Mouse (Mus musculus): ENCODE measurements at regions not wholly inside any gene's neighbourhood (a gene's known extent, or its start where the extent isn't known, plus 50 kb on each side); places are given as distances from the start of the nearest gene placed in this dataset.

DNA sequence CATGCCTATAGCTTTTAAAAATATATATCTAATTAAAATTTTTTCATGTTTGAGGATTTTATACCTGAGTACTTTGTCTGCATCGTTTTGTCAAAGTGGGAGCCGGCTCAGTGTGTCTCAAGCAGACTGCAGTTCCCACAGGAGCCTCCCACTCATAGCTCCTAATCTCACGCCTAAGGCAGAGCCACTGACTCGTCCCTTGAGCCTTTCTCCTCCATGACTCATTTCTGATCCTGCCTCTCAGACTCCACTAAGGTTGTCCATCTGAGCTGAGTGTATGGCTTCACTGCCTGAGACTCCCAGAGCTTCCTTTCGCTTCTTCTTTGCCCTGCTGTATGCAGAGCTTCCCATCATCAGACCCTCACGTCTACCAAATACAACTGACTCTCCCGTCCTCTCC is 98.8 kb downstream of the Efnb2 start:
- ATAC-seq (replicated peaks; ENCODE audit: low read depth, poor library complexity, severe bottlenecking), result no peak

DNA sequence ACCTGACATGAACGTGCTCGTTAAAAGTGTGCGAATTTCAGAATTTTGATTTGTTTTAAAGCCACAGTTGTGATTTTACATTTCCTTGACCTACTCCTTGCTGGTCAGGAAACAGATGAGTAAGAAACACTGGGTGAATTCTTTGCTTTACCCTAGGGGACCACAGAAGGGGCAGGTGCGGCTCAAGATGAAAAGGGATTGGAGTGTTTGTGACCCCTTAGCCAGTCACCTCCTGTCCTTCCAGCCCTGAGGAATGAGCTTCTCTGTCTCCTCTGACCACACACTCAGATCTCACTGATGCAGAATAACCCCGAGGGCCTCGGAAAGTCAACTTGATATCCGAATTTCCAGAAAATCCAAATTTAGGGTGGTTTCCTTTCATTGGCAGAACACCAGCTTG is 103.0 kb downstream of the Efnb2 start:
- ATAC-seq (replicated peaks; ENCODE audit: low read depth, poor library complexity, severe bottlenecking), result no peak

- ATAC-seq (replicated peaks; ENCODE audit: low read depth, poor library complexity, severe bottlenecking), result no peak
Observed at GRCm38 (mm10) chr8:8556152-8556551, 104.9 kb downstream of the Efnb2 start.

- no peak for ATAC-seq (replicated peaks; ENCODE audit: low read depth, poor library complexity, severe bottlenecking)
Observed at GRCm38 (mm10) chr8:8554691-8555090, 106.4 kb downstream of the Efnb2 start.

DNA sequence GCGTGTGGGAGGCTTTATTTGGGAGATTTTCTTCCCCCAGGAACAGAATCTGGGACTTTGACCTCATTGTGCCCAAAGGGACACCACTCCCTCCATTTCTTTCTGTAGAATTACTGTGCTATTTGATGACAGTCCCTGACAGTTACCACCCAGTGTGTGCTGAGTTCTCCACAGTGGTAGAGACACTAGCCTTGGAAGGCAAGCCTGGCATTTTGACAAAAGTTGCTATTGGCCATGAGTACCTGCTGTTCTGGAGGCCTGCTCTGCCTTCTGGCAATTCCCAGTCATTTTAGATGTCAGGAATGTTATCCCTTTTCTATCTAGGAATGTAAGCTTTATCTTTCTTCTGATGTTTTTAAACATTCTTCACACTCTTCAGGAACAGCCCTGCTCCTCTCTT is 108.3 kb downstream of the Efnb2 start:
- ATAC-seq (replicated peaks; ENCODE audit: low read depth, poor library complexity, severe bottlenecking), result no peak

DNA sequence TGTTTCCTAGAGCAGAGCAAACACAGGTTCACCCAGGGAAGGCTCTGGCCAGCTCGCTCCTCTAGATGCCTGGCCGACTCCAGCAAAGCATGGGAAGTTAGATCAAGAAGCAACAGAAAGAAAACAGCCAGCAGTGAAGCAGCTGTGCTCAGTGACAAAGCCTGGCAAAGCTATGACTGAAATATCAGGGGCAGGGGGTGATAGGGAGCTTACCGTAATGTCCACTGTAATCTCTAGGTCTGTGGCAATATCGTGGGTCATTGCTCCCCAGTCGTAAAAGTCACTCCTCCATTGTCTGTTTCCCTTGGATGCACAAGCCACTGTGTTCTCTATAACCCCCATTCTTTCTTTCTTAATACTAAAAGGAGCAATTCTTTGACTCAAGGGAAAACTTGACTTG is 124.4 kb downstream of the Efnb2 start:
- no peak for ATAC-seq (replicated peaks; ENCODE audit: low read depth, poor library complexity, severe bottlenecking)

DNA sequence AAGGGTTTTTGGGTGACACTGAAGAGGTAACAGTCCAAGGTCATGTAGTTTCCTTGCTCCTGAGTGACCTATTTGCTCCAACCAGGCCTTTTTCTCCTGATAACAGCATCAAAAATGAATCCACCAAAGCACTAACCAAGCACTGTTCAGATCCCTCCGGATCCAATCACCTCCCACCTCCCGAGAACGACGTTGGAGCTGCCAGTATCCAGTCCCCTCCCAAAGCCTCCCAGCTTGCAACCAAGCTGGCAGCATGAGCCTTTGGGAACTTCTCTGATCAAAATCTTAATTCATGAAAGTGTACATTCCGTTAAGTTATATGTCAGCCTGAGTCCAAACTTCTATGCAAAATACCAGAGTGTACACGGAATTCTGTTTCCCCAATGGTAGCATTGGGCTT is 126.3 kb downstream of the Efnb2 start:
- no peak for ATAC-seq (replicated peaks; ENCODE audit: low read depth, poor library complexity, severe bottlenecking)

GRCm38 (mm10) chr8:8532907-8533306 is 128.1 kb downstream of the Efnb2 start:
- ATAC-seq (replicated peaks; ENCODE audit: low read depth, poor library complexity, severe bottlenecking), result no peak

GRCm38 (mm10) chr8:8530540-8530939 is 130.5 kb downstream of the Efnb2 start:
- ATAC-seq (replicated peaks; ENCODE audit: low read depth, poor library complexity, severe bottlenecking), result no peak

GRCm38 (mm10) chr8:8521532-8521931 is 139.5 kb downstream of the Efnb2 start:
- ATAC-seq (replicated peaks; ENCODE audit: low read depth, poor library complexity, severe bottlenecking), result no peak

DNA sequence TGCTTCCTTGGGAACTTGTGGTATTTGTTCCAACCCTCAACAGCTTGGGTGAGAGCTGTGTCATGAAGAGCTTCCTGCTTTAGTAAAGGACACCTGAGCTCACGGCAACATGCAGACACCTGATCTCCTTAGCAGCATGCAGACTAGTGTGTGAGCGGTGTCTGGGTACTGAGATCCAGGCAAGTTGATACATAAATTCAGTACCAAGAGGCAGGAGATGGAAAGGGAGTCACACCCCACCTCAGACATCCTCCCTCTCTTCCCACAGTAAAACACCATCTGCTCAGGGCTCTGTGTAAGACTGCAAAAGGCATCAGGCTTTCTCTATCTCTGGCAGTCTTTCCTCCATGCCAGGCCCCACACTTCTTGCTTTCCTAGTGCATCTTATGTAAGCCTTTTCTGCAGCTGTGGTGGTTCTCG is 141.3 kb downstream of the Efnb2 start:
- ATAC-seq (replicated peaks; ENCODE audit: low read depth, poor library complexity, severe bottlenecking), result no peak

- ATAC-seq (replicated peaks; ENCODE audit: low read depth, poor library complexity, severe bottlenecking), result no peak
Observed at GRCm38 (mm10) chr8:8517599-8517998, 143.4 kb downstream of the Efnb2 start.

DNA sequence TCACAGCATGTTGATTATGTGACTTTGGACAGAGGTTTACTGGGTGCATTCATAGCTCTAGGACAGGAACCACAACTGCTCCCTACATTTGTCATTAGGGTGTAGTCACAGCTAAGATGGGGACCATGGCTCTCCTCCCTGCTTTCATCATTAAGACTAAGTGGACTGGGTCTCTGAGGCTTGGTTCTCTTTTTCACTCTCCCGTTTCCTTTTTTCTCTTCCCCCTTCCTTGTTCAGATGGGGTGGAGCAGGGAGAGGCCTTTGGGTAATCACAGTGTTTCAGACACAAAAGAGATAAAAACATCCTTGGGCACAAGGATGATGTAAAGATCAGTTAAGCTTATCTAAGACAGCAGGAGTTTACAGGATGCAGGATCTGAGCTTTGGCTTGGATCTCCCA is 144.8 kb downstream of the Efnb2 start:
- no peak for ATAC-seq (replicated peaks; ENCODE audit: low read depth, poor library complexity, severe bottlenecking)

DNA sequence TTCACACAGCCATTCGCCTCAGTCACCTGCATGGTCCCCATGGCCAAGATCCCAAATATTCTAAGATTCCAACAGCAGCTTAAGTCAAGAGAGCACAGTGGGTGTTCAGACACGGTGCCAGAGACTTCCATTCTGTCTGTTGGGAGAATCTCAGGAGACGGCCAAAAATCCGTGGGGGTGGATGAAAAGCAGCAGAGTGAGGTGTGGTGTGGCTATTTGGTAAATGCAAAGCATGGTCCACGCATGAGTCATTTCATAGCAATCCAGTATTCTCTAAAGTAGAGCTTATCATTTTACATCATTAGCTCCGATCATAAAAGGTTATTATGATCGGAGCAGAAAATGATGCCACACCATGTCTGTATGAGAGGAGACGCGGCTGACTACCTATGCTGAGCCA is 161.1 kb downstream of the Efnb2 start:
- no peak for ATAC-seq (replicated peaks; ENCODE audit: low read depth, poor library complexity, severe bottlenecking)

GRCm38 (mm10) chr8:8498753-8499152 is 162.3 kb downstream of the Efnb2 start:
- no peak for ATAC-seq (replicated peaks; ENCODE audit: low read depth, poor library complexity, severe bottlenecking)

DNA sequence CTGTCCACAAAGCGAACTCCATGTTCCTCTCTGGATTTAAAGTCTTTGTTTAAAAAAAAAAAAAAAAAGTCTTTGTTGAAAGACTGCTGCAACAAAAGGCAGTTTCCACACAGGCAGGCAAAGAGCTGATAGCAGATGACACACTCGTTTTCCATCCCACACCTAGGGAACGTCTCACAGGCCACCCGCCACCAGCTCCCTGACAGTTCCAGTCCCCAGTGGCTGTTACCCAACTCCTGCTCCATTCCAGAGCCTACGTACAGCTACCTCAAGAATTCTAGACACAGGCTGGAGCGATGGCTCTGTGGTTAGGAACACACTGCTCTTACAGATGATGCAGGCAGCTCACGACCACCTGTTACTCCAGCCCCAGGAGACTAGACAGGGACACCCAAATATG is 165.6 kb downstream of the Efnb2 start:
- no peak for ATAC-seq (replicated peaks; ENCODE audit: low read depth, poor library complexity, severe bottlenecking)

DNA sequence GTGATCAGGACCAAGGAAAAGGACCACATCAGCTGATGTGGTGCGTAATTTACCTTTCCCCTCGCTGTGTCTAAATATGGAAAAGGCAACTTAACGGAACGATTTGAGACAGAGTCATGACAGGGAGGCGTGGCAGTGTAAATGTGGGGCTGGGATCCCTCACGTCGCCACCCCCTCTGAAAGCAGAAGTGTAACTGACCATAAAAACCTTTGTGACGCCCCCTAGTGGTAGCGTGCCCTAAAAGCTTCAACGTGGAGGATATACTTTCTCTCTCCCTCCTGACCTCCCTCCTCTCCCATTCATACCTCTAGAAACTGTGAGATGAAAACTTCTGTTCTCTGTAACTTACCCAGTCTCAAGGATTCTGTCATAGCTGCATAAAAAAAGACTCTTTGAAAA is 166.8 kb downstream of the Efnb2 start:
- ATAC-seq (replicated peaks; ENCODE audit: low read depth, poor library complexity, severe bottlenecking), result no peak

DNA sequence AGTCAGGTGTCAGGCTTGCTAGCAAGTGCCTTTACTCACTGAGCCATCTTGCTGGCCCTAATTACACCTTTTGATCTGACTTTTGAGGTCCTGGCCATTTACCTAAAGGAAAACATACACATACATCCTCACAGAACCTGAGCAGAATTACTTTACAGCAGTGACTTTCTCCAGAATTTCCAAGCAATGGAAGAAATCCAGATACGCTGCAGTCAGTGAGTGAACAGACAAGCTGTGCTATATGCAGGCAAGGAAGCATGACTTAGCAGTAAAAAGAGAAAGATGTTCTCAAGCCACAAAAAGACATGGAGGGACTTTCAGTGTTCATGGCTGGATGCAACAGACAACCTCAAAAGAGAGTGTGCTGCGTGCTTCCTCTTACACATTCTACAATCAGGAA is 169.1 kb downstream of the Efnb2 start:
- ATAC-seq (replicated peaks; ENCODE audit: low read depth, poor library complexity, severe bottlenecking), result no peak

- no peak for ATAC-seq (replicated peaks; ENCODE audit: low read depth, poor library complexity, severe bottlenecking)
Observed at GRCm38 (mm10) chr8:8489784-8490183, 171.3 kb downstream of the Efnb2 start.

- peak; percentile 81 for ATAC-seq (replicated peaks; ENCODE audit: low read depth, poor library complexity, severe bottlenecking)
Observed at GRCm38 (mm10) chr8:8488695-8489571, 172.1 kb downstream of the Efnb2 start.

- ATAC-seq (replicated peaks; ENCODE audit: low read depth, poor library complexity, severe bottlenecking), result no peak
Observed at GRCm38 (mm10) chr8:8488191-8488694, 172.8 kb downstream of the Efnb2 start.

DNA sequence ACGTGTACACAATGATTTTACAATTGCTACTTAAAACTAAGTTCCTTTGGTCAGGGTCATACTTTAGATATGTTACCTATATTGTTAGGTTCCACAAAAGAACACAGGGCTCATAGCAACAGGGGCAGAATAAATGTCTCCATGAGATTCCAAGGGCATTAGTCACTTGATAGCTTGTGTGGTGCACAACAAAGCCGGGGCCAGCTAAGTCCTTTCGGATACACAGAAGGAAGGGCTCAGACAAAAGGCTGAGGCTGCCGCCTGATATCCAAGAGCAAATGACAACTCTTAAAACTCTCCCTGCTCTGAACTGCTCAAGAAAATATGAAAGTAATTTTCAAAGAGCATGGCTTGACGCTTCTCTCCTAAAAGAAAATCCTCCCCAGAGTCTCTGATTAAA is 173.3 kb downstream of the Efnb2 start:
- no peak for ATAC-seq (replicated peaks; ENCODE audit: low read depth, poor library complexity, severe bottlenecking)

Measured in common myeloid progenitor, adult 5-6 weeks (primary cell).